Mouse (Mus musculus): ENCODE results near the gene Ncbp3. TPM values are rescaled to one million over a fixed set of nuclear protein-coding genes. Genes with fewer than 3 reads are reported as not detected.

Gene Ncbp3
- polyA plus RNA-seq, 1 experiment: 2.0 TPM

DNA sequence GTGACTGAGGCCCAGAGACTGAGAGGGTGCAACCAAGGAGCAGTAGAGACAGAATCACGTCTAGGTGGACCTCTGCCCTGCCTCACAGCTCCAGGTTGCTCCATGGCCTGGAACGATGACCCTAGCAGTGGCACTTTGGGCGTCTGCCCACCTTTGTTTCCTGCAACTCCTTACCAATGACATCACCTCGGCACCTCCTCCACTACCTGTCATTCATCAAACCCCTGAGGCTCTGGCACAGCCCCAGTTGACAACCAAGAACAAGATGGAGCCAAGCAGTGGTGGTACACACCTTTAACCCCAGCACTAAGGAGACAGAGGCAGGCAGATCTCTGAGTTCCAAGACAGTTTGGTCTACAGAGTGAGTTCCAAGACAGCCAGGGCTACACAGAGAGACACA is 44.5 kb downstream of the Ncbp3 start:
- H3K27me3 ChIP-seq (ENCODE audit: control insufficient read depth, insufficient read depth, low read length): no peaks in the 10 kb centered on the region
- H3K36me3 ChIP-seq (ENCODE audit: control insufficient read depth, insufficient read depth, low read length): no peaks in the 10 kb centered on the region
- 86% methylated on average over 4 of the region's 4 CpGs for WGBS
- DNase-seq (ENCODE audit: low read depth in 1 of 2, low spot score in 2 of 2): no peak
- TF ChIP-seq CTCF (IDR thresholded peaks at IDR 0.05; ENCODE audit: extremely low read depth, insufficient read depth, insufficient read length, insufficient replicate concordance) (no peak), POLR2A (IDR thresholded peaks at IDR 0.05; ENCODE audit: low read depth, low read length) (no peak)
- no peaks in the 10 kb centered on the region; the same call in 1 of the 2 replicates for H3K4me1 ChIP-seq (ENCODE audit: control insufficient read depth, insufficient read depth, insufficient read length)
- H3K4me3 ChIP-seq (ENCODE audit: extremely low read depth, insufficient read depth, insufficient read length): no peak overlapping the region
- H3K27ac ChIP-seq (ENCODE audit: insufficient read depth, low read length): no peak overlapping the region

DNA sequence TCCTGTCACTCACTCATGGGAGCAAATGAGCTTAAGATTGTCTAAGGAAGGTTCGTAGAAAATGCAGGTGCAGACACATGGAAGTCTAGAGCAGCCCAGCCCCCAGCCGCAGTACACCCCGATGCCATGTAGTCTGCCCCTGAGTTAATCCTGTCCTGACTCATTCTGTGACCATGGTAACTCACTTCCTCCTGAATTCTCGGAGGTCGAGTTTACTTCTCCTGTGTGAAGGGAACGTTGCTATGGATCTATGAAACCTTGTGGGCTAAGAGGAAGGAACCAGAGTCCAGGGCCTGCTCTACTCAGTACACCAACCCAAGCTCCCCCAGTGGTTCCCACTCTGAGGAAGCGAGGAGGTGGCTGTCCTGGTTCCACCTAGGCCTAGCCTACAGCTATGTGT is 45.3 kb downstream of the Ncbp3 start:
- Histone ChIP-seq H3K4me3 (ENCODE audit: extremely low read depth, insufficient read depth, insufficient read length) (no peak overlapping the region), H3K27me3 (ENCODE audit: control insufficient read depth, insufficient read depth, low read length) (no peaks in the 10 kb centered on the region), H3K36me3 (ENCODE audit: control insufficient read depth, insufficient read depth, low read length) (no peaks in the 10 kb centered on the region), H3K4me1 (ENCODE audit: control insufficient read depth, insufficient read depth, insufficient read length) (no peaks in the 10 kb centered on the region; the same call in 1 of the 2 replicates), H3K27ac (ENCODE audit: insufficient read depth, low read length) (no peak overlapping the region)
- TF ChIP-seq POLR2A (IDR thresholded peaks at IDR 0.05; ENCODE audit: low read depth, low read length) (no peak), CTCF (IDR thresholded peaks at IDR 0.05; ENCODE audit: extremely low read depth, insufficient read depth, insufficient read length, insufficient replicate concordance) (no peak)
- DNase-seq (ENCODE audit: low read depth in 1 of 2, low spot score in 2 of 2): no peak
- 30% methylated on average over 7 of the region's 7 CpGs for WGBS

DNA sequence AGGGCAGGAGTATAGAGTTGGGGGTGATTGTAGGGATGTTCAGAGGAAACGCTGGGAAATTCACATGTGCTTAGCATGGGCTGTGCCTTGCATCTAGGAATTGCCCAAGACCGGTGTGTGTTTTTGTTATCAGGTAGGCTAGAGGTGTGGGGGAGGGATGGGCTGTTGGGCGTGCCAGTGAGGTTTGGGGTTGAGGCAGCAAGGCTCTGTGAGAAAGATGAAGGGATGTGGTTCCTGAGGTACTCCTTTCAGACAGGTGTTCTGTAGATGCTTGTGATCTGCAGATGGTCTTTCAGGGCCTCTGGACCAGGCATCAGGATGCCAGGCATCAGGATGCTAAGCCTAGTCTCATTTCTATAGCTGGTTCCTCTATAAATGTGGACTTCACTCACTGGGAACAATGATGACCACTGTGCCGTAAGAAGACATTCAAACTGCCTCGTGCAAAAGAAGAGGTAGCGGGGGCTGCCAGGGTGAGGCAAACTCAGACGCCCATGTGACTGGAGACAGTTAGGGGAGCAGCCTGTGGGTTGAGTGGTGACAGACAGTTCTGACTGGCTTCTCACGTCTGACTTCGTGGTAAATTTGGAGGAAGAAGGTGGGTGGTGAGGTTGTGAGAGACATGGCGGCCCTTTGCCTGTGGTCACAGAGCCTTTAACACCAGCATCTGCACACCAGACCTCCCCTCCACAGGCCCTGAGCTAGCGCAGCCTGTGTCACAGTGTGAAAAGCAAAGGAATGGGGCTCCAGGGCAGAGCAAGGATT is 46.8 kb downstream of the Ncbp3 start:
- DNase-seq (ENCODE audit: low read depth in 1 of 2, low spot score in 2 of 2): peak; percentile 5 to 7
- Histone ChIP-seq H3K27me3 (ENCODE audit: control insufficient read depth, insufficient read depth, low read length) (no peaks in the 10 kb centered on the region), H3K4me1 (ENCODE audit: control insufficient read depth, insufficient read depth, insufficient read length) (no peaks in the 10 kb centered on the region; the same call in 1 of the 2 replicates), H3K36me3 (ENCODE audit: control insufficient read depth, insufficient read depth, low read length) (no peaks in the 10 kb centered on the region), H3K4me3 (ENCODE audit: extremely low read depth, insufficient read depth, insufficient read length) (no peak overlapping the region), H3K27ac (ENCODE audit: insufficient read depth, low read length) (no peak overlapping the region)
- TF ChIP-seq POLR2A (IDR thresholded peaks at IDR 0.05; ENCODE audit: low read depth, low read length) (no peak), CTCF (IDR thresholded peaks at IDR 0.05; ENCODE audit: extremely low read depth, insufficient read depth, insufficient read length, insufficient replicate concordance) (no peak)
- WGBS: 46% methylated on average over 11 of the region's 11 CpGs

DNA sequence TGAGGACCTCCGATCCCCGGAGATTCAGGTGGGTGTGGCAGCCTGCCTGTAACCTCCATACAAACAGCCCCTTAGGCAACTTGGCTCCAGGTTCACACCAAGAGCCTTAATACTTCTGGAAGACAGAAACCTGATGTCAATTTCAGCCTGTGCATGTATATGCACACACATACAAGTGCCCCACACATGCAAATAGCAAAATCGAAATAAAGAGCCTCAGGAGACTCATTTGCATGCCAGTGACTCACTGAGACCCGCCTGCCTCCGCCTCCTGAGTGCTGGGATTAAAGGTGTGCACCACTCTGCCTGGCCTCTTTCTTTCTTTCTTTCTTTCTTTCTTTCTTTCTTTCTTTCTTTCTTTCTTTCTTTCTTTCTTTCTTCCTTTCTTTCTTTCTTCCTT is 51.3 kb downstream of the Ncbp3 start:
- H3K36me3 ChIP-seq (ENCODE audit: control insufficient read depth, insufficient read depth, low read length): no peaks in the 10 kb centered on the region
- no peaks in the 10 kb centered on the region for H3K27me3 ChIP-seq (ENCODE audit: control insufficient read depth, insufficient read depth, low read length)
- WGBS: 70% methylated on average over 5 of the region's 5 CpGs
- TF ChIP-seq CTCF (IDR thresholded peaks at IDR 0.05; ENCODE audit: extremely low read depth, insufficient read depth, insufficient read length, insufficient replicate concordance) (no peak), POLR2A (IDR thresholded peaks at IDR 0.05; ENCODE audit: low read depth, low read length) (no peak)
- no peak overlapping the region for H3K27ac ChIP-seq (ENCODE audit: insufficient read depth, low read length)
- no peaks in the 10 kb centered on the region; the same call in 1 of the 2 replicates for H3K4me1 ChIP-seq (ENCODE audit: control insufficient read depth, insufficient read depth, insufficient read length)
- DNase-seq (ENCODE audit: low read depth in 1 of 2, low spot score in 2 of 2): no peak
- H3K4me3 ChIP-seq (ENCODE audit: extremely low read depth, insufficient read depth, insufficient read length): no peak overlapping the region

DNA sequence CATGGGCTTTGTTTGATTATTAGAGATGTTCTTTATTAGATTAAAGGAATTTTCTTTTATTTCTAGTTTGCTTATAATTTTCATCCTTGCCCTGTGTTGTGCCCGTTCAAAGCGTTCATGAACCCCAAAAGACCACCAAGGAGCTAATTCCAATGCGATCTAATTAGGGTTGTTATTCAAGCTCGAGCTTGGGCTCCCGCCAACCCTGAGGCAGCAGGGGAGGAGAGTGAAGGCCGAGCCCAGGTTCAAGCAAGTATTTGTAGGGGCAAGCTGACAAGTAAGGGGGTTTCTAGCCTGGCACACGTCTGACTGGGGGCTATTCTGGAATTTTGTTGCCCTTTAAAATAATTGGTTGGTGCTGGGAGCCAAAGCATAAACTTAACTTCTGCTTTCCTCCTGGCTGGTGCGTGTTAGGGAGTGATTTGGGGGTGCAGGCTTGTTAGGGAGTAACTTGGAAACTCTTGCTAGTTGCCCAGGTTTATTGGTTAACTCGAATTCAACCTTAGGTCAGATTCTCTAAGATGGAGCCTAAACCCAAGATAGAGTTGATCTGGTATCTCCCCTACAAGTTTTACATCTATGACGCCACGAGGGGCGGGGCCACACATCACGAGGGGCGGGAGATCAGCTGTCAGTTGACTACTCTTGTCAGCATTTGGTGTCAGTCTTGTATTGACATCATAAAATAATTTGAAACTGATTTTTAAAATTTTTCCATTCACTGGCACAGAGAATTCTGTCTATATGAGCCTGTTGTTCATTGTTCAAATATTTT is 52.6 kb downstream of the Ncbp3 start:
- no peak for DNase-seq (ENCODE audit: low read depth in 1 of 2, low spot score in 2 of 2)
- TF ChIP-seq CTCF (IDR thresholded peaks at IDR 0.05; ENCODE audit: extremely low read depth, insufficient read depth, insufficient read length, insufficient replicate concordance): no peak
- no peak for TF ChIP-seq POLR2A (IDR thresholded peaks at IDR 0.05; ENCODE audit: low read depth, low read length)
- no peak overlapping the region for H3K27ac ChIP-seq (ENCODE audit: insufficient read depth, low read length)
- H3K36me3 ChIP-seq (ENCODE audit: control insufficient read depth, insufficient read depth, low read length): no peaks in the 10 kb centered on the region
- no peak overlapping the region for H3K4me3 ChIP-seq (ENCODE audit: extremely low read depth, insufficient read depth, insufficient read length)
- no peaks in the 10 kb centered on the region; the same call in 1 of the 2 replicates for H3K4me1 ChIP-seq (ENCODE audit: control insufficient read depth, insufficient read depth, insufficient read length)
- WGBS: 83% methylated on average over 14 of the region's 14 CpGs
- H3K27me3 ChIP-seq (ENCODE audit: control insufficient read depth, insufficient read depth, low read length): no peaks in the 10 kb centered on the region

DNA sequence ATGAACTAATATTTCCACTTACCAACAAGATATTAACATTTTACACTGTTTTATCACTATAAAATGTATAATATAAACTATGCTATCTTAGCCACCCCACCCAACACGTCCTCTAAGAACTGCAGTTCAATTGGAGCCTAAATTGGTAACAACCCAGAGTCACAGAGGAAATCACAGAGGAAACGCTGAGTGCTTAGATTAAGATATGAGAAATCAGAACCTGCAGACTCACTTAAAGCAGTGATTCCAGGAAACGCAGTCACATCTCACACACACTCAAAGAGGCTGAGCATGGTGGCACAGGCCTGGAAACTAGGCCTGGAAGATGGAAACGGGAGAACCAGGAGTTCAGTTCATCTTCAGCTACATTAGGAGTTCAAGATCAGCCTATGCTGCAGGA is 53.7 kb downstream of the Ncbp3 start:
- TF ChIP-seq POLR2A (IDR thresholded peaks at IDR 0.05; ENCODE audit: low read depth, low read length) (no peak), CTCF (IDR thresholded peaks at IDR 0.05; ENCODE audit: extremely low read depth, insufficient read depth, insufficient read length, insufficient replicate concordance) (no peak)
- H3K27ac ChIP-seq (ENCODE audit: insufficient read depth, low read length): no peak overlapping the region
- no peak for DNase-seq (ENCODE audit: low read depth in 1 of 2, low spot score in 2 of 2)
- no peak overlapping the region for H3K4me3 ChIP-seq (ENCODE audit: extremely low read depth, insufficient read depth, insufficient read length)
- no peaks in the 10 kb centered on the region; the same call in 1 of the 2 replicates for H3K4me1 ChIP-seq (ENCODE audit: control insufficient read depth, insufficient read depth, insufficient read length)
- WGBS: 37% methylated on average over 4 of the region's 4 CpGs
- no peaks in the 10 kb centered on the region for H3K27me3 ChIP-seq (ENCODE audit: control insufficient read depth, insufficient read depth, low read length)
- no peaks in the 10 kb centered on the region for H3K36me3 ChIP-seq (ENCODE audit: control insufficient read depth, insufficient read depth, low read length)
